Mouse (Mus musculus) thymus, adult 2 months (tissue): ENCODE results near the gene Swi5. TPM values are rescaled to one million over a fixed set of nuclear protein-coding genes. Genes with fewer than 3 reads are reported as not detected.

Experiments
- DNase-seq: peaks from one replicate; pipeline ENCODE4 v3.0.0; 2021
- H3K27ac ChIP-seq: fragments of 200-500 bp; 2 replicates; pipeline ENCODE4 v1.5.1; 2012; ENCODE audit warnings: low read length, control low read depth; ENCODE audit not compliant: control insufficient read depth, insufficient read depth
- H3K27me3 ChIP-seq: fragments of 200-500 bp; 2 replicates; pipeline ENCODE4 v1.6.1; 2012; ENCODE audit warnings: mild to moderate bottlenecking, low read length, moderate library complexity, mixed read lengths; ENCODE audit not compliant: control insufficient read depth, insufficient read depth
- H3K36me3 ChIP-seq: fragments of 200-500 bp; 2 replicates; pipeline ENCODE4 v1.6.1; 2012; ENCODE audit warnings: mild to moderate bottlenecking, low read length, moderate library complexity; ENCODE audit not compliant: control insufficient read depth, insufficient read depth
- H3K4me1 ChIP-seq: fragments of 200-500 bp; replicated peaks from 2 replicates; pipeline ENCODE4 v1.6.1; 2012; ENCODE audit warnings: low read length; ENCODE audit not compliant: control insufficient read depth, insufficient read depth
- H3K4me3 ChIP-seq: fragments of 200-500 bp; 2 replicates; pipeline ENCODE4 v1.5.1; 2012; ENCODE audit warnings: mild to moderate bottlenecking, low read length, control low read depth, moderate library complexity; ENCODE audit not compliant: control insufficient read depth, insufficient read depth
- CTCF ChIP-seq: fragments of 200-500 bp; IDR thresholded peaks from 2 replicates; pipeline ENCODE4 v1.5.1; 2012; ENCODE audit warnings: mild to moderate bottlenecking, control low read depth, low read length, moderate library complexity, borderline replicate concordance; ENCODE audit not compliant: control insufficient read depth, poor library complexity, insufficient read depth; ENCODE audit errors: extremely low read depth
- POLR2A ChIP-seq: fragments of 200-500 bp; IDR thresholded peaks from 2 replicates; pipeline ENCODE4 v1.6.1; 2012; ENCODE audit warnings: mild to moderate bottlenecking, low read length, control low read depth, moderate library complexity; ENCODE audit not compliant: control insufficient read depth, poor library complexity, insufficient read depth; ENCODE audit errors: extremely low read depth
- WGBS: fragments of 180-500 bp; shearing (Covaris S2); methylation state at CpG from one replicate; pipeline ENCODE4 v1.1.7; 2018; 5-methylcytosine and 5-hydroxymethylcytosine counted together
- polyA plus RNA-seq: library from polyadenylated mRNA; depleted of rRNA; stranded (reverse); fragments of >200 nt; gene quantifications from 2 replicates; pipeline ENCODE4 v1.2.3, GENCODE M21; 2012; rRNA removed

The Swi5 gene
- polyA plus RNA-seq = 147 and 168 TPM in 2 replicates

DNA sequence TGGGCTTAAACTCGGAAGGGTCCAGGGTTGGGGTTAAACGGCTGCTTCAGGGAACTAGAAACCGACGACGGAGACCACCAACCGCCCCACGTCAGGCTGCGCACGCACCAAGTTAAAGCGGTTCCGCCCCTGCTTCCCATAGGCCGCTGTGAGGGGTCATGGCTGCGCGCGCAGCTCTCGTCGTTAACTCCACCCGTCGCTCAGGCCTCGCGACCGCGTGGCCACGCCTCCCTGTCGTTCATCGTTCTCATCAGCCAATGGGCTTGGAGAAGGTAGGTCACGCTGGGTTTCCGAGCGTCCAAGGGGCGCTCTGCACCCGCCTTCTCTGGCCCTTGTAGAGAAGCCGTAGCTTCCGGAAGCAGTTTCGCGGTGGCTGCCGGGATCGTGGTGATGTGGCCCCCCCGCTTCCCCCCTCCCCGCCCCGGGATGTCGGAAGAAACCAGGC lies at the start of gene Swi5:
Swi5 (minus strand) TSS at position 153 of the 445 bp plus-strand sequence.
- Histone ChIP-seq H3K27me3 (no peaks in the 10 kb centered on the region), H3K27ac (peak within 1 kb of the TSS; percentile 27; the same call in 1 of the 2 replicates), H3K4me3 (peak within 1 kb of the TSS; percentile 85), H3K4me1 (peaks cover 11% of the 10 kb centered on the region), H3K36me3 (0 out of 2 replicates have a peak, but pooled peaks cover 4% of the 10 kb centered on the region)
- WGBS = under 1% methylated on average over 39 of the region's 41 CpGs
- peak; percentile 89 for TF ChIP-seq POLR2A
- peak; percentile 58; the same call in 1 of the 2 replicates for TF ChIP-seq CTCF
- peak; percentile 96 for DNase-seq

DNA sequence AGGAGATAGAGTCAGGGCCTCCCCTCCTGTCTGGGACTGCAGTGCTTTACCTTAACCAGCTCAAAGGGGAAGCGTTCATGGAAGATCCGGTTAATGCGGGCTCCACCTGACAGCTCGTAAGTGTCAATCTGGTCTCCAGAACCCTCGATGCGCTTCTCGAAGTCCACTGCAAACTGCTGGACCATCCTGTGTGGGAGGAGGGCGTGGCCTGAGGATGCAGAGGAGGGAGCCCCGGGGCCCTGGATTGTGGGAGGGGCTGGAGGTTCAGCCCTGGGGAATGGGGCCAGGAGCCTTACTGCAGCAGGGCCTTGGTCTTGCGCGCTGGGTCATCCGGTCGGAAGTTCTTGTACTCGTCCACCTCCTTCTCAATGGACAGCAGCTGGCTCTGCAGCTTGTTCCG lies 48.0 kb upstream of the Swi5 start:
- Histone ChIP-seq H3K36me3 (no peaks in the 10 kb centered on the region), H3K4me3 (no peak overlapping the region), H3K27ac (no peak overlapping the region), H3K4me1 (no peaks in the 10 kb centered on the region), H3K27me3 (no peaks in the 10 kb centered on the region)
- 46% methylated on average over 15 of the region's 15 CpGs for WGBS
- no peak for TF ChIP-seq POLR2A
- TF ChIP-seq CTCF = no peak
- no peak for DNase-seq

DNA sequence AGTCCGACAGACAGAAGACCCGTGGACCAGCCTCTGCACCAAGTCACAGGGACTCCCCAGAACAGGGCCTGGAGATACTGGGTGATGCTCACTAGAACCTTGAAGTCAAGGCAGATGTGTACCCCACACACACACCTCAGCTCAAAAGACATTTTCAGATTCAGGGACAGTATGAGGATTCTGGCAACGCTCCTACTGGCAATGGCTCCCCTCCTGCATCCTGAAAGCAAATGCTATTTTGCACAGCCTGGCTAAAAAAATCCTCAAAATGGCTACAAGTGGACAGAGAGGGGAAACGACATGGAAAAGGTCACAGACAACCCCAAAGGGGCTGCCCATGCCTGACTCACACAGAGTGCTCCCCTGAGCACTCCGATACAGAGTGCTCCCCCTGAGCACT lies 44.3 kb upstream of the Swi5 start:
- no peak overlapping the region for H3K27ac ChIP-seq
- H3K27me3 ChIP-seq = no peaks in the 10 kb centered on the region
- H3K4me3 ChIP-seq = no peak overlapping the region
- DNase-seq = no peak
- H3K36me3 ChIP-seq = no peaks in the 10 kb centered on the region
- no peaks in the 10 kb centered on the region for H3K4me1 ChIP-seq
- 82% methylated on average over 5 of the region's 5 CpGs for WGBS
- TF ChIP-seq CTCF = no peak
- no peak for TF ChIP-seq POLR2A

DNA sequence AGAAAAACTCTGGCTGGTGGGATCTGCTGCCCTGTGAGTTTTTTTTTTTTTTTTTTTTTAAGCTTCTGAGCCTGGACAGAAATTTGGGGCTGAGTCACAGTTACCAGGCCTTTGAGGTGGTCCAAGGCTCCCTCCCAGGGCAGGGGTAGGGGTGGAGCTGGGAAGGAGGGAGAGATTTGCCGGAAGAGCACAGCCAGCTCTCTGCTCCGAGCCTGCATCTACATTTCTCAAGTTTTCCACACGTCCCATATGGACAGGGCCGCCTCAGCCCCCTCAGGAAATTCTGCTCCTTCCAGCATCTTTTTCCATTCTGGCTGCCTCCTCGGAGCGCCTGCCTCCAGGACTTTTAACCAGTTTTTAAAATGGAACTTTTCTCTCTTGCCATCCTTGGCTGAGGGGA lies 41.7 kb upstream of the Swi5 start:
- H3K27ac ChIP-seq = no peak overlapping the region
- WGBS = 93% methylated on average over 6 of the region's 6 CpGs
- no peaks in the 10 kb centered on the region for H3K36me3 ChIP-seq
- H3K4me1 ChIP-seq = no peaks in the 10 kb centered on the region
- no peak overlapping the region for H3K4me3 ChIP-seq
- 0 out of 2 replicates have a peak, but pooled peaks cover 2% of the 10 kb centered on the region for H3K27me3 ChIP-seq
- no peak for TF ChIP-seq CTCF
- TF ChIP-seq POLR2A = no peak
- DNase-seq = no peak

DNA sequence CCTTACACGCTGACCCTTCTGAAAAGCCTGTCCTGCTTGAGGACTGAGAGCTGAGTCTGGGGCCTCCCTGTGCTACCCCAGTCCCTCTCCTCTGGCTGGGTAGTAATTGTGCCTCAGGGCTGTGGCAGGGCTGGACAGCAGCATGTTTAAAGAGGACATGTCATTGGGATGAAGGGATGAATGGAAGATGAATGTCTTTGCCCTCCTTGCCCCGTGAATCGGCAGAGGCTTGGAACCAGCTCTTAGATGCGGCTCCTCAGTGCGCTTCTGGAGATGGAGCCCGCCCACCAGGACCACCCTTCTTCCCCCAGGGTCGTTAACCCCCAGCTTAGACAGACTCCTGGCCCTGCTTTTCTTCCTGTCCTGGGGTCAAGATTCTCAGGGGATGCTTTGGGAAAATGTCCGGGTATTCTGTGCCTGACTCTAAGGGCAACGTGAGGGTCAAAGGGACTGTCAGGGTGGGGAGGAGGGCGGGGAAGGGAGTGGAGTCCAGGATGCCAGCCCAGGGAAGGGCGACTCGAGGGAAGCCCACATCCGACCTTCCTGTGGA lies 41.1 kb upstream of the Swi5 start:
- no peak for DNase-seq
- Histone ChIP-seq H3K27ac (no peak overlapping the region), H3K4me1 (no peaks in the 10 kb centered on the region), H3K4me3 (no peak overlapping the region), H3K36me3 (no peaks in the 10 kb centered on the region), H3K27me3 (0 out of 2 replicates have a peak, but pooled peaks cover 2% of the 10 kb centered on the region)
- TF ChIP-seq CTCF (no peak), POLR2A (no peak)
- WGBS = 71% methylated on average over 13 of the region's 13 CpGs

DNA sequence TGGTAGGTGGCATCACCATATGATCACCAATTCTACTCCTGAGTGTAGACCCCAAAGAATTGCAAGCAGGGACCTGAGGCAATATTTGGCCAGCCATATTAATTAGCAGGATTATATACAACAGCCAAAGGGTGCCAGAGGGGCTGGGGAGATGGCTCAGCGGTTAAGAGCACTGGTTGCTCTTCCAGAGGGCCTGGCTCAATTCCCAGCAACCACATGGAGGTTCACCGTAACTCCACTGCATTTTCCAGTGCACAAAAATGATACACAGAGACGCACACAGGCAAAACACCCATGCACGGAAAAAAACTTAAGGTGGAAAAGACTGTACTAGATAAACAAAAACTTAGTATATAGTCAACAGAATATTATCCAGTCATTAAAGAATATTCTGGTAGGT lies 39.3 kb upstream of the Swi5 start:
- no peak overlapping the region for H3K27ac ChIP-seq
- TF ChIP-seq POLR2A (no peak), CTCF (no peak)
- no peaks in the 10 kb centered on the region for H3K36me3 ChIP-seq
- no peak for DNase-seq
- WGBS = 93% methylated on average over 4 of the region's 4 CpGs
- no peak overlapping the region for H3K4me3 ChIP-seq
- 0 out of 2 replicates have a peak, but pooled peaks cover 2% of the 10 kb centered on the region for H3K27me3 ChIP-seq
- H3K4me1 ChIP-seq = no peaks in the 10 kb centered on the region
